Mouse (Mus musculus) megakaryocyte progenitor cell, adult 5-6 weeks (primary cell): Measurements from ENCODE around the gene Pnp2. TPM values are rescaled to one million over a fixed set of nuclear protein-coding genes. Genes with fewer than 3 reads are reported as not detected.
"Not testable (repeated sequence)": the region's sequence is repeated elsewhere in the genome, so short reads cannot be mapped to it uniquely, and the experiment has no call there.

ENCODE experiments used
- ATAC-seq: replicated peaks from 2 replicates; pipeline ENCODE4 v1.8.0; 2016; ENCODE audit warnings: mild to moderate bottlenecking, moderate TSS enrichment, inconsistent platforms; ENCODE audit not compliant: poor library complexity
- total RNA-seq, 2 experiments: library from RNA; stranded (forward) in 1 of 2; stranded (reverse) in 1 of 2; fragments of 157-497, 149-512 nt in 1 of 2; fragments of 200-1000 nt in 1 of 2; gene quantifications; 2 replicates each; pipeline versions ENCODE4 v1.2.3 to v1.2.4; 2015 to 2017

The Pnp2 gene
- total RNA-seq, 2 experiments from 2014 or later = 8.1 to 11.0 TPM

DNA sequence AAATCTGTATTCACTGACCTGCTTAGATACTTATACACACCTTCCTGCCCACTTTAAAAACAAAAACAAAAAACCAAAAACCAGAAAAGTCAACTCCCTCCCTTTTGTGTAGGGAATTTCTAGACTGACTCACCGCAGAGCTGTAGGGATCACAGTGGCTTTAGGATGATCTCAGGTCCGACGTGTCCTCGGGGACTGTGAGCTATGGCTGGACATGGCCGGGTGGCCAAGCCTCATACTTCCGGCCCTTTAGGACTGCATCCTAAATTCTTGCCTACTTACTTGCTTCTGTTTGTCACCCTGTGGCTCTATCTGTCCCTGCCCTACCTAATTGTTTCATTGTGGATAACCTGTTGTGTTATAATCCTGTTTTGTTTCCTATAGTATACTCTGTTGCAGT, 932 bp downstream of the Pnp2 start:
- ATAC-seq = not testable (repeated sequence)

DNA sequence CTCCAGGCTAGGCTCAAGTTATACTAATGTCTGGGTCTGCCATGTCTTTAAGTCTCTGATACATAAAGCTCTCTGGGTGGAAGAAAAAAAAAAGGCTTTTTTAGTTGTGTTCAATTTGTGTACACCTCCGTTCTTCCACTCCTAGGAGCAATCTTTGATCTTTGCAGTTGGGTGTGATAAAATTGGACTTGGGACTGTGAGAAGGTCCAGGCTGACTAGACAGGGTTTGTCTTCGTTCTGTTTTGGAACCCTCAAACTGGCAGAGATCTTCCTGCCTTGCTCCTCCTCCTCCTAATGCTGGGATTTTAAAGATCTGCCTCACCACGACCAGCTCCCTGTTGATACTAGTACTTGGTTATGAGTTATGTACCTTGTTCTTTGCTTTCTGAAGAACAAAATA, 1.4 kb downstream of the Pnp2 start:
- not testable (repeated sequence) for ATAC-seq

DNA sequence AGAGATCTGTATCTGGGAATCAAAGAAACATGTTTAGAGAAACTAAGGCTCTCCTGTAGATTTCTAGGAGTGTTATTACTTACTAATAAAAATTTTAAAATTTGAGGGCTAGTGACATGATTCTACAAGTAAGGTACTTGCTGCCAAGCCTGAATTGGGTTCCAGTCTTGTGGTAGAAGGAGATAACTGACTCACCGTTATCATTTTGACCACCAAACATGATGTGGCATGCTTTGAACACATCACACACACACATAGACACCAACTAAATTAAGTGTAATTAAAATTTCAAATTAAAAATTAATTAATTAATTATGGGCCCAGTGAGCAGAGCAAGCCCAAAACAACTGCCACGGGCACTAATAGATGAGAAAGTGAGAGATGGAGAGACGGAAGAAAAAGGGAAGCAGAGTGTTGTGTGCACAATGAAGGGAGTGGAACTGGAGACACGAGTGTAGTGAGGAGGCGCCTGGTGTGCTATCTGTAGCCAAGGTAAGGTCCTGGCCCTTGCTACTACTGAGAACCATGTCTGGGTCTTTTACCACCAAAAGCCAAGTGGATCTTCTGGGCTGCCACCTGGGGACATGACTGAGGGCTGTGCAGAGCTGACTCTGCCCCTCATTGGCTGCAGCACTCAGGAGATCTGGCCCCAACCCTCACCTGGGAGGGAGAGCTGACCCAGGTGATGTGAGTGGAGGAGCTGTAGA, 2.6 kb downstream of the Pnp2 start:
- peak; percentile 23 for ATAC-seq

DNA sequence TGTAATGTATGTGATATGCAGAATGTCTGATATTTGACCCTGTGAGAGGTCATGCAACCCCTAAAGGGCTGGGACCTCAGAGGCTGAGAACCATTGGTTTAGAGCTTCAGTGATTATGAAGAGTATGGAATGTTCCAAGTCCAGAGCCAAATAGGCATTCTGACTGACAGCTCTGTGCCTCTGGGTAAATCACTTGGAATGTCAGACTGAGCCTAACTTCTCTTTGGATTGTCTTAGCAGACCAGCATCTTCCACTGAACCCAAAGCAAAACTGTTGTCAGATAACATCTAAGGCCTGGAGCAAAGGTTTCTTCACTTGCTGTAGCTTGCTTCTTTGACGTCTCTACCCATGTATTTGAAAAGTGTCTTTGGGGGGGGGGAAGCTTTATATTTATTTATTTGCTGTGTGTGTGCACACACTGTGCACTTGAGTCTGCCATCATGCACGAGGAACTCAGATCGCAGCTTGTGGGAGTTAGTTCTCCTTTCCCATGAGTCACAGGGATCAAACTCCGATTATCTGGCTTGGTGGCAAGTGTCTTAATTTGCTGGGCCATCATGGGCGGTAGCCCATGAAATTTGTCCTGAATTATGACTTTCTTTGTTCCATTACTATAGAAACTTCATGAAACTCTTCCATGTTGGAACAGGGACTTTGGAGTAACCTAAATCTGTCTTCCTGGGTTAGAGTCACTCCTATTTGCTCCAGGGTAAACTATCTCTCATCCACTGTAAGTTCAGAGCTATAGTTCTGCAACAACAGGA, 12.6 kb downstream of the Pnp2 start:
- no peak for ATAC-seq

DNA sequence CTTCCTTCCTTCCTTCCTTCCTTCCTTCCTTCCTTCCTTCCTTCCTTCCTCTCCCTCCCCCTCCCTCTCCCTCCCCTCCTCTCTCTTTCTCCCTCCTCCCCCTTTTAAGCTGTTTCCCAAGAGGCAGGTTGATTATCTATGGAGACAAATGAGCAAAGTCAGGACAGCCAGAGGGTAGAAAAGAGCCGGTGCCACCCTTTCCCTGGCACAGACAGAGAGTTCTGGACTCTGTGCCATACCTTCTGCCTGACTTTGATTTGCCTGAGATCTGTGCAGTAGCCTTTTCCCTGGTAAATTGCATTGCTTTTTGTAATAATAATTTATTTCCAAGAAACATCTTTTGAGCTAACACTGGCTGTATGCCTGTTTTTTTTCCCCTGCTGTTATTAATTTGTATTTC, 13.2 kb downstream of the Pnp2 start:
- ATAC-seq = no peak

DNA sequence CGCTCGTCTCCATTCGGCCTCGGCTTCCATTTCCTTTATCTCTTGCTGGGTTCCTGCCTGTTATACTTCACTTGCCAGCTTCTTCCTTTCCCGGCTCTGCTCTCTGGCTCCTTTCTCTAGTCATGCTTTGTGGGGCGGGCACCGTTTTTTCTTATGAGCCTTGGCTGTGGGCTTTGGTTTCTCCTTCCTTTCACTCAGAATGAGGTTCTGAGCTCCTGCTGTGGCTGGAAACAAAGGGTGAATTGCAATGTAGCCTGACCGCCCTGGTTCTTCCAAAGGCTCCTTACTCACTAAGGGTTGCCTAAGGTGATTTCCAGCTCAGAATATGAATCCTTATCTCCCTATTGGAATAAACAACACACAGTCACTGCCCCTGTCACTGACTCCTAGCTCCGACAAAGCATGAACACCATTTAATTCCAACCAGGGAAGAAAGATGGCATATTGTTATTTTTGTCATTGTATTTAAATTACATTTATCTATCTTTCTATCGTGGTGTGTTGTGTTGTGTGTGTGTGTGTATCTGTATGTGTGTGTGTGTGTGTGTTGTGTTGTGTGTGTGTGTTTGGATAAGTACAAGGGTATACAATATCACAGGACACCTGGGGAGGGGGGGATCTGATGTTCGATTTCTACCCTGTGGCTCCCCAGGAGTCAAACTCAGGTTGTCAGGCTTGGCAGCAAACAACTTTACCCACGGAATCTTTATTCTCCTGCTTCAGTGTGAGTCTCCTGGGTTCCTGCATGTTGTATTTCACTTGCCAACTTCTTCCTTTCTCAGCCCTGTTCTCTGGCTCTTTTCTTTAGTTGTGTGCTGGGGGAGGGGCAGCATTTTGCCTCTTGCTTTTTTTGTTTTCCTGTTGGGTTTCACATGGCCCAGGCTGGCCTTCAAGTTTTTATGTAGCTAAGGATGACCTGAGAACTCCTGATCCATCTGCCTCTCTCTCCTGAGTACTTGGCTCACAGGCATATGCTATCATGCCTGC, 14.1 kb downstream of the Pnp2 start:
- peak; percentile 49 for ATAC-seq

DNA sequence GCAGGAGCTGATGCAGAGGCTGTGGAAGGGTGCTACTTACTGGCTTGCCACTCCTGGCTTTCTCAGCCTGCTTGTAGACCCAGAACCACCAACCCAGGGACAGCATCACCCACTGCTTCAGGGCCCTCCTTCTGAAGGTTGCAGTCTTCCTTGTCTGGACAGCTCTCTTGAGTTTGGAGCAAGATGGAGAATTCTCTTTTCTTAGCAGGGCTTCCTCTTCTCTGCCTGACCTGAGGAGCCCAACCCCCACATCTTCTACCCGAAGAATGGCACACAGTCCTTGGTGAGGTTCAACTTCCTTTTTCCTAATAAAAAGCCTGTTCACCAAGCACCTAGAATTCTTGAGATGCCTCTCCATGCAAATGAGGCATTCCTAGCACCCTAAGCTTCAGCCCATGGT, 15.0 kb downstream of the Pnp2 start:
- ATAC-seq = peak; percentile 50

DNA sequence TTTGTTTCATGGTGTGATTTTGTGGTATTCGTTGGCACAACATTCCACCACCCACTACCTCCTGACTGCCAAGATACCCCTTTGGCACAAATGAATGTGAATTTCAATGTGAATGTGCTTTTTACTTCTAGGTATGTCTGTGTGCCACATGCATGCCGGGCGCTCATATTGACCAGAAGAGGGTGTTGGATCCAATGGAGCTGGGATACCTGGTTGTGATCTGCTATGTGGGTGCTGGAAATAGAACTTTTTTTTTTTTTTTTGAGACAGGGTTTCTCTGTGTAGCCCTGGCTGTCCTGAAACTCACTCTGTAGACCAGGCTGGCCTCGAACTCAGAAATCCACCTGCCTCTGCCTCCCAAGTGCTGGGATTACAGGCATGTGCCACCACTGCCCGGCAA, 17.3 kb downstream of the Pnp2 start:
- ATAC-seq = not testable (repeated sequence)

DNA sequence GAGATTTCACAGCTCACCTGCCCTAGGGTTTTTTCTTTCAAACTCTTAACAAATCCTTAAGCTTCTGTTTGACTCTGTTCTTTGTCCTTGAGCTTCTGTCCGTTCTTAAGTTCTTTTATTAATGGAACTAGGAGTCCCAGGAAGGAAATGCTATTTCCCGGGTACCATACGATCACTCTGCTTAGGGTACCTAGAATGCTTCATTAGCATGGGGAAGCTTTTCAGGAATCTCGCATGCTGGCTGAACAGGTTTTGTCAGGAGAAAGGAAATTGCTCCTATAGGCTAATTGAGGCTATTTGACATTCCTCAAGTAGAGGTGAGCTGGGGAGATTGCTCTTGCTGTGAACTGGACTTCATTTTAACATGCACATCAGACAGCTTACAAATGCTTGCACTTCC, 17.9 kb downstream of the Pnp2 start:
- ATAC-seq = no peak

DNA sequence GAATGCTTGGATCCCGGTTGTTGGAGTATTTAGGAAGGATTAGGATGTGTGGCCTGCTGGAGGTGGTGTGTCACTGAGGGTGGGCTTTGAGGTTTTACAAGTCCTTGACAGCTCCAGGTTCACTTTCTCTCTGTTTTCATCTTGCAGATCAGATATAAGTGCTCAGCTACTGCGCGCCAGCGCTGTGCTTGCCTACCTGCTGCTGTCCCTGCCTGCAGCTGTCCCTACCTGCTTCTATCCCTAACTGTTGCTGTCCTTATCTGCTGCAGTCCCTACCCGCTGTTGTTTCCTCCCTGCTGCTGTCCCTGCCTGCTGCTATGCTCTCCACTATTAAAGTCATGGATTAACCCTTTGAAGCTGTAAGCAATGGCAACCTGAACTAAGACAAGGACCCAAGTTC, 19.2 kb downstream of the Pnp2 start:
- ATAC-seq = no peak

DNA sequence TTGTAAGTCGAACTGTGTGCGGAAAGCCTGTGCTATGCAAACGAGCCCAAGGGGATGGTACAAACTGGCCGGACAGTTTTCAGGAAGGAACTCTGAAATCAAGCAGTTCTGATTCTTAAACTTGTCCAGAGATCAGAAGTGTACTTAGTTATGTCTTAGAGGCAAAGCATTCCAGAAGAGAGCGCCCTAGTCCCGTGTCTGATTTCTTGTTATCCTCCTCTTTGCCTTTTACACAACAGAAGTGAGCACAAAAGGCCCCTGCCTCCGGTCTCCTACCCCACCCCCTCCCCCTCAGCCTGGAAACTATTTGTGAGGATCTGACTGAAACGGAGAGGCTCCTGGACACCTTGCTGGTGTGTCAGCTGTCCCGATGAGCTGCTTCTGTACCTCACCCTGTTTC, 20.9 kb downstream of the Pnp2 start:
- no peak for ATAC-seq

DNA sequence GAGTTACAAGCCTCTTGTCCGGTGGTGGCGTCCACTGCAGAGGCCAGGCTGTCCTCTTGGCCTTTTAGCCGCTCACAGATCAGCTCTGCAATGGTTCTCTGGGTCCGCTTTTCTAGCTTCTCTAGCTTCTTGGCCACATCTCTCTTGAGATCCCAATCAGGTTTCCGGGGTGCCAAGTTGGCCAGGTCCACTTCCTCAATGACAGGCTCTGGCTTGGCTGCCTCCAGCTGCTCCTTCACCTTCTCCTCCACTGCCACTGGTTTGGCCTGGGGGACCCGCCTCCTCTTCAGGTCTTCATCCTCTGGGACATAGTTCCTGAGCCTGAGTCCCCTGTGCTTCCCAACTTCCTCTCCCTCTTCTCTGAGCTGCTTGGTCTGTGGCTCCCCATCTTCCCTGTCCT, 22.7 kb downstream of the Pnp2 start:
- ATAC-seq = peak; percentile 45

DNA sequence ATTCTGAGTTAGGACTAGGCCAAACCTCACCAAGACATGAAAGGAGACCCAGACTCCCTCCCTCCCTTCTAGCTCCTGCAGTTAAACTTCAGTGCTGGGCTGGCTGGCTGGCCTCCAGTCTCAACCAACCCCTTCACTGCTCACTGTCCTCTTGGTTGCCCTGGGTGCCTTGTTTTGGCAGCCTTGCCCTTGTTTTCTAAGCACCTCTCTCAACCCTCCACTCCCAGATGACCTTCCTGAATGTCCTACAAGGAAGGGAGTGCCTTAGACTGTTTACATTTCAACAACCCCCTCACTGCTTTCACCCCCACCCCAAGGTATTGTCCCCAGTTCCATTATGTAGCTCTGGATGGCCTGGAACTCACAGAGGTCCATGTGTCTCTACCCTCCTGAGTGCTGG, 23.8 kb downstream of the Pnp2 start:
- no peak for ATAC-seq

DNA sequence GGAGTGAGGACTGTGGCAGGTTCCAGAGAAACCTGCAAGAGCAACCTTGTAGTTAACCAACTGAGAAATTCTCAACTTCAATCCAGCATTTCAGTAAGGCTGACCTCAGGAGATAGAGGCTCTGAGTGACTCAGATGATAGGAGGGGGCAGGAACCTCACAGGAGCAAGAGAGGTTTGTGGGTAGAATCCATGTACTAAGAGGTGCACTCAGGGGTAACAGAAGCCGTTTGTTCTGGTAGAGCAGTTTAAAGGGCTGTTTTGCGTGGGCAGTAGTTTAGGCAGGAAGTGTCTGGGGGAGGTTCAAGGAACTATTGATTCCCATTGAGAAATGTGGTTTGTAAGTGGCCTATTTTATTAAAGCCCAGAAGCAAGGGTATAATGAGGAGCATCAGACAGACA, 25.4 kb downstream of the Pnp2 start:
- ATAC-seq = peak; percentile 79

DNA sequence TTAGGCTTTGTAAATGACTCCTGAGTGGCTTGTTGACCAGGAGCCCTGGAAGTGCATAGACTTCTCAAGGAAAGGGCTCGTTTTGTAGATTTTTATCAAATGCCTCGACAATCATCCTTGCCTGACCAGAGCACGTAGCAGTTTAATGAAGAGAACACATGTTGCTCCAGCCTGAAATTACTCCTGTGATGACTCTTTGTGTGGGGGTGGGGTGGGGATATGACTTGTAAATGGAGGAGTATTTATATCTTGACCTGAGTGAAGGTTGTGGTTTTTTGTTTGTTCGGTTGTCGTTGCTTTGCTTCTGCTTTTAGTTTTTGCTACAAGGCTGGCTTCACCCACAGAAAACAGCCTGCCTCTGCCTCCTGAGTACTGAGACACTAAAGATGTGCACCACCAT, 26.0 kb downstream of the Pnp2 start:
- 0 out of 2 replicates have a peak, but pooled peaks have one; percentile 21 for ATAC-seq

DNA sequence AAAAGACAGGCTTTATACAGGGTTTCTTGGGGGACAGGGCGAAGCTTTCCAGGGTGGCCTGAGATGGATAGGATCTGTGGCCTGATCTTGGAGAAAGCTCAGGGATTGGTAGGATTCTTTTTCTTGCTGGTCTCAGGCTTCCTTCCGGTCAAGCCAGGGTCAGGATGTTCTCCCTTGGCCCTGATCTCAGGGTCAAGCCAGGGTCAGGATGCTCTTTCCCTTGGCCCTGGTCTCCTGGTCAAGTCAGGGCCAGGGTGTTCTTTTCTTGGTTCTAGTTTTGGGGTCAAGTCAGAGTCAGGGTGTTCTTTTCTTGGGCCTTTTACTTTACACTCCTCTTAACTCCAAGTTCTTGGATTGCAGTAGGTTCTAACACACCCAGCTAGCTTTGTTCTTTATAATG, 31.9 kb downstream of the Pnp2 start:
- no peak for ATAC-seq

DNA sequence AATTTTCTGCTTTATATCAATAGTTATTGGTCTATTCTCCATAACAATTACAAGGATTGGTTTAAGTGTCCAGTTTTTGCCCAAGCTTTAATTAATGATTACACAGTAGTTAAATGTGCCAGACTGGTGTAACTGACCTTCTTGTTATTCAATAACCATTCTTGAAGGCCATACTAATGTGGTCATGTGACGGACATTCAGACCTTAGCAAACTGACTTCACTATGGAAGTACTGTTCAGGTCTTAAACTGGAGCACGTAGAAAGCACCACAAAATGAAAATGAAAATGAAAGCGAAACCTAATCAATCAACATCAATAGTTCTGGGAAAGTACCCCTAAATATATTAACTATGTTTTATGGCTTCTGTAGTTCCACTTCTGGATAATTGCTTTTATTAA, 35.2 kb downstream of the Pnp2 start:
- peak; percentile 39; the same call in 1 of the 2 replicates for ATAC-seq

DNA sequence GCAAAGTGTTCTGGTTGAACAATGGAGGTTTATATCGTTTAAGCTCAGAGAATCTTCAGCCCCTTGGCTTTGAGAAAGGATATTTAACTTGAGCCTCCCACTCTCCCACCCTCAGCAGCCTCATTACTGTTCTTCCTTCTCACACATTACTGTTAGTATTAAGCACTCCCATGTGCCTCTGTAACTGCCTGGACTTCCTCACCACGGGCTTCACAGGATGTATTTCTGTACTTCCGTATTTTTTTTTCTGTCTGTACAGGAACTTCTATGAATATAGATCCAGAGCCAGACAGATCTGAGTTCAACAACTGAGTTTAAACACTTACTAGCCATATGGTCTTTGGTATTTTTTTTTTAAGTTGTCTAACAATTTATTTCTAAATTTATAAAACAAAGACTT, 41.3 kb downstream of the Pnp2 start:
- peak; percentile 93 for ATAC-seq

DNA sequence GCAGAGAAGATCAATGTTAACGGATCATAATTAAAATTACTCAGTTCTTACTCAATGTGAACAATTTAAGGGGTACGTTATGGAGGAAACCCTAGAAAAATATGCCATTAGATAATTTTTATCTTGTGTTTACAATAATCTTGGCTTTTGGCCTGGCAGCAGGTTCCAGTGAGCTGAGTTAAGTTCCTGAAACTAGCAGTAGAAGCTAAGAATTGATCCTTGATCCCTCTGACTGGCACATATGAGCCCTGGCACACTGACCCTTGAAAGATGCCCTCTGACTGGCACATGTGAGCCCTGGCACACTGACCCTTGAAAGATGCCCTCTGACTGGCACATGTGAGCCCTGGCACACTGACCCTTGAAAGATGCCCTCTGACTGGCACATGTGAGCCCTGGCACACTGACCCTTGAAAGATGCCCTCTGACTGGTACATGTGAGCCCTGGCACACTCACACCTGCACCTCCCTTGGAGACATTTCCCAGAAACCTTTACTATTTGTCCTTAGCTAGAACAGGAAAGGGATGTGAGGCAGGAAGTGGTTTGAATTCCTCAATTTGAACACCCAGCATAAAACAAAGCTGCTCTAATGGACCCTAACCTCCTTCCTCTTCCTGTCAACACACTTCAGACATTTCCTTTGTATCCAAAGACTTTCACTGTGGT, 42.3 kb downstream of the Pnp2 start:
- ATAC-seq = peak; percentile 63

DNA sequence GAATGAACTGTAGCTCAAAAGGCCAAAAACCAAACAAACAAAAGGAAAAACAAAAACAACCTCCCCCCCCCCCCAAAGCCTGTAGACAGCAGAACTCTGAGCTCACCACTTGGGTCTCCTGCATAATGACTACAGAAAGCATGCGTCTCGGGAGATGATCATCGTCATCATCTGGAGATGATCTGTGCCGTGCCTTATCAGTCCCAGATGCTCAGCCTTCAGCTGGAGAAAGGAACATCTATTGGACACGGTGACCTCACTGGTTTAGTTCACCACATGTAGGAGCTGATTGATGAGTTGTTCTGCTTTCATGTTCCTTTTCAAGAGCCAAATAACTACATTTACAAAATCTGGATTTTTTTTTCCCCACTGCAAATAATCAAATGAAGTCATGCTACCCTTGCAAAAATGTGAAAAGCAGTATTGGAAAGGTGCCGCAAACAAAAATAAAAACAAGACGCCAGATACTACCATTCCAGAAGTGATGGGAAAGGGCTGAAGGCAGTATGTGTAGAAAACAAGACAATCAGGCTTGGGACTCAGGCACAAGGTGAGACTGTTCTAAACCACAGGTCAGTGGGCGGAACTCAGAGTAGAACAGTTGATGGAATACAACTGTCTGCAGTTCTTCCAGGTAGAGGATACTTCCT, 51.5 kb downstream of the Pnp2 start, which contains the start of gene Rnase10:
Gene Rnase10, plus strand, starts transcription at position 600 of the 650 bp plus-strand sequence.
- ATAC-seq = no peak
